Mouse (Mus musculus) erythroblast, embryonic 14.5 days (primary cell): ENCODE results near the gene Gm2897. TPM values are rescaled to one million over a fixed set of nuclear protein-coding genes. Genes with fewer than 3 reads are reported as not detected.
"Not testable (repeated sequence)": the region's sequence is repeated elsewhere in the genome, so short reads cannot be mapped to it uniquely, and the experiment has no call there.

ENCODE experiments used
- H3K27me3 ChIP-seq: 2 replicates; pipeline ENCODE4 v1.6.1; 2012; ENCODE audit warnings: inconsistent platforms; ENCODE audit not compliant: control insufficient read depth
- H3K36me3 ChIP-seq: 2 replicates; pipeline ENCODE4 v1.6.1; 2012; ENCODE audit warnings: mild to moderate bottlenecking, inconsistent platforms; ENCODE audit not compliant: control insufficient read depth
- H3K4me1 ChIP-seq: 2 replicates; pipeline ENCODE4 v1.6.1; 2012; ENCODE audit warnings: inconsistent platforms; ENCODE audit not compliant: control insufficient read depth
- H3K4me3 ChIP-seq: replicated peaks from 2 replicates; pipeline ENCODE3; 2012; ENCODE audit warnings: moderate library complexity, mild to moderate bottlenecking, inconsistent platforms
- H3K9me3 ChIP-seq: 2 replicates; pipeline ENCODE4 v1.6.1; 2012; ENCODE audit warnings: low read length, inconsistent platforms, mixed read lengths; ENCODE audit not compliant: control insufficient read depth
- polyA plus RNA-seq: library from polyadenylated mRNA; stranded (reverse); fragments of >175 nt; gene quantifications from 2 replicates; pipeline ENCODE4 v1.2.3, GENCODE M21; 2012

The Gm2897 gene
- polyA plus RNA-seq, result not detected in 2 replicates

DNA sequence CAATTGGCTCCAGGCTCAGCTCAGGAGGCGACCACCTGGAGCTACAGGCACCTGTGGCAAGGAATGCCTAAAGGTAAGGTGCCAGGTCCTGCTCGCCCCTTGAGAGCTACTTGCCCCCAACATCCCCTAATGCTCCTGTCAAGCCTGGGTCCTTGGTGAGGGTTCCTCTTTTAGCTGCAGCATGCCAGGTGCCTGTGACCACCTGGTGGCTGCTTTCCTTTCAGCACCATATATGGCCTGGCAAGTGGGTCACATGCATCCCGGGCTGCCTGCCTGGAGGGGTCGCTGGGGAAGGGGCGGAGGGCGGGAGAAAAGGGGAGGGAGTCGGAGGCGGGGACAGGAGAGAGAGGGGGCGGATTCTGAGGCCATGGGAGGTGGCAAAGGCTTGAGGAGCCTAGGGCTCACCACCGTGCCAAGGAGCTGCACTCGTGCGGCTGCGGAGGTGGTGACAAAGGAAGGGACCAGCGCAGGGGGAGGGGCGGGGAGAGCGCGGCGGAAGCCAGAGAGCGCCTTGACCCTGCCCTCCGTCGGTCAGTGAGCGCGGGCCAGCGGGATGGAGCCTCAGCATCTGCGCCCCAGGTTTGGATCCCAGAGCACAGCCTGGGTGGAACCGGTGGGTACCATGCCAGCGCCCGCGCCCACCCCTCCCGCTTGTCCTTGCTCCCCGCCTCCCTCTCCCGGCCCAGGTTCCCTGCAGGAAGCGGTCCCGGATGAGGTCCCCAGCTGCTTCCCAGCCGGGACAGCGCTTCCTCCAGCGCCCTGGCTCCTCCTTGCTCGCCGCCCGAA, at the start of gene Gm2897:
TSS of gene Gm2897 (plus strand) at position 559 of the 786 bp plus-strand sequence.
- not testable (repeated sequence) for H3K4me1 ChIP-seq, H3K9me3 ChIP-seq, H3K4me3 ChIP-seq, H3K36me3 ChIP-seq, H3K27me3 ChIP-seq

DNA sequence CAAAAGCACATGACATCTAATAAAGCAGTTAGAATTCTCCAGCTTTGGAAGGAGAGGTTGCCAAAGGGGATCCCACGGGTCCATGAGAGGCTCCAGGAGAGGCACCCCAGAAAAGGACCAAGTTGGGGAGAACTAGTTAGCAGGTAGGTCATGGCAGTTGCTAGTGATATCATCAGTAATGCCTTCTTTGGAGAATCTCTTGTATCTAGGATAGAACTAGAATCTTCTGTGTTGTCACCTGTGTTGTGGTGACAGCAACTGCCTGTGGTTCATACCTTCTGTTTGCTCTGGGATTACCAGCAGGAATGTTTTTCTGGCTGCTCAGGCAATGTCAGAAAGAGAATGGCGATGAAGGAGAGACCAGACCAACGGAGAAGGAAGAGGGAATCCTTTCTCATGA, 19.4 kb upstream of the Gm2897 start, which contains the start of gene Gm2888:
TSS of gene Gm2888 (plus strand) at position 301 of the 400 bp plus-strand sequence.
- not testable (repeated sequence) for H3K36me3 ChIP-seq, H3K4me1 ChIP-seq

DNA sequence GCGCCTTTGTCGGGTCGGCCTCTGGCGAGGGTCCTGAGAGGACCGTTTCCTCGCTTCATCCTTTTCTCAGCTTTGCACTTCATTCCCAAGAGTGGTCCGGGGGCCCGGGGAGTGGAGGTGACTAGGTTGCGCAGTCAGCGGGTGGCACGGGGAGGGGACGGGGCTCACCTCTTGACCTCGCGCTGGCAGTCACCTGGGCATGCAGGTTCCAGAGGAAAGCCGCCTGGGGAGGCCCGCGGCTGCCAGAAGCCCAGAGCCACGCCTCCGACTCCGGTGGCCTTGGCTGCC, 372 bp downstream of the Gm2897 start:
- not testable (repeated sequence) for H3K27me3 ChIP-seq, H3K9me3 ChIP-seq, H3K36me3 ChIP-seq, H3K4me1 ChIP-seq, H3K4me3 ChIP-seq

More for the DNA sequence above, 19.4 kb upstream of the Gm2897 start, which contains the start of gene Gm2888:
- not testable (repeated sequence) for H3K27me3 ChIP-seq, H3K9me3 ChIP-seq, H3K4me3 ChIP-seq

DNA sequence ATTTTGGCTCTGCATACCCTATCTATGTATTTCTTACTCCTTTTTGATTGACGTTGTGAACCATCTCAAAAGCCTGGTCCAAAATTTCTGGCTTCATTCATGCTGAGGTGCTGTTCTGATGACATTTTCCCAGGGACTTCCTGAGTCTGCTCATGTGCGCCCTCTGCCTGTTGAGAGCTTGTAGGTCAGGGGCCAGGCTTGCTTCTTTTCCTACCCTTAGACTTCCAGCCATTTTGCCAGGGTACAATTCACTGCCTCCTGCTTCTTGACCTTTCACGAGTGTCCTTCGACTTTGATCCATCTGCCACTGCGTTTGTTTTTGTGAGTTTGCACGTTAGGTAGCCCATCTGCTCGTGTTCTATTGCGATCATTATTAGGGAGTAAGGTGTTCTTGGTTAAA, 1.0 kb downstream of the Gm2897 start:
- H3K27me3 ChIP-seq, H3K4me3 ChIP-seq, H3K9me3 ChIP-seq, H3K36me3 ChIP-seq, H3K4me1 ChIP-seq: not testable (repeated sequence)

DNA sequence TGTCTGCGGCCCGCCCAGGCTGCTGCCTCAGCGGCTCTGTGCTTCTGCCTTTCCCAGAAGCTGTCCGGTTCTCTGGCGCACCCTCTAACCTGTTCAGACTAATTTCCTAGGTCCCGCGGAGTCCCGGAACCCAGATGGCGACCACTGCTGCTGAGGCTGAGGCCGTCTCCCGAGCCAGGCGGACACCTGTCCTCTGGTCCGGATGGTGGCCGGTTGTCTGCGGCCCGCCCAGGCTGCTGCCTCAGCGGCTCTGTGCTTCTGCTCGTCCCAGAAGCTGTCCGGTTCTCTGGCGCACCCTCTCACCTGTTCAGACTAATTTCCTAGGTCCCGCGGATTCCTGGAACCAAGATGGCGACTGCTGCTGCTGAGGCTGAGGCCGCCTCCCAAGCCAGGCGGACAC, 67.0 kb downstream of the Gm2897 start:
- not testable (repeated sequence) for H3K4me1 ChIP-seq, H3K9me3 ChIP-seq, H3K36me3 ChIP-seq, H3K27me3 ChIP-seq, H3K4me3 ChIP-seq

Other genes with a start within 250 kb of the Gm2897 start
- not detected in 2 replicates for gene Gm2888, start 19.3 kb upstream of the Gm2897 start, polyA plus RNA-seq
- gene Gm10340, start 84.7 kb downstream of the Gm2897 start, polyA plus RNA-seq, result not detected in 2 replicates
- gene Gm5795, start 139.0 kb downstream of the Gm2897 start, polyA plus RNA-seq, result not detected in 2 replicates
- not detected in 2 replicates for gene D830030K20Rik, start 159.2 kb downstream of the Gm2897 start, polyA plus RNA-seq